Mouse (Mus musculus) midbrain, embryonic 15.5 days (tissue): ENCODE results near the gene Tmem223. TPM values are rescaled to one million over a fixed set of nuclear protein-coding genes. Genes with fewer than 3 reads are reported as not detected.
"Not testable (repeated sequence)": the region's sequence is repeated elsewhere in the genome, so short reads cannot be mapped to it uniquely, and the experiment has no call there.

Source experiments
- ATAC-seq: fragments of 200-750 bp; cut with Nextera tagmentation; replicated peaks from 2 replicates; pipeline ENCODE4 v1.8.0; 2017; ENCODE audit warnings: moderate TSS enrichment
- H3K27ac ChIP-seq: fragments of 300-500 bp; sonication (generic); 2 replicates; pipeline ENCODE4 v1.5.1; 2015; ENCODE audit warnings: mild to moderate bottlenecking, inconsistent platforms
- H3K27me3 ChIP-seq: fragments of 300-500 bp; sonication (generic); replicated peaks from 2 replicates; pipeline ENCODE4 v1.6.1; 2015; ENCODE audit warnings: inconsistent platforms
- H3K36me3 ChIP-seq: fragments of 300-500 bp; sonication (generic); replicated peaks from 2 replicates; pipeline ENCODE4 v1.6.1; 2015; ENCODE audit warnings: inconsistent platforms
- H3K4me1 ChIP-seq: fragments of 300-500 bp; sonication (generic); 2 replicates; pipeline ENCODE4 v1.6.1; 2015; ENCODE audit warnings: inconsistent platforms
- H3K4me2 ChIP-seq: fragments of 300-500 bp; sonication (generic); 2 replicates; pipeline ENCODE4 v1.6.1; 2015; ENCODE audit warnings: inconsistent platforms, mild to moderate bottlenecking, moderate library complexity
- H3K4me3 ChIP-seq: fragments of 300-500 bp; sonication (generic); 2 replicates; pipeline ENCODE4 v1.5.1; 2015; ENCODE audit warnings: mild to moderate bottlenecking, inconsistent platforms
- H3K9ac ChIP-seq: fragments of 300-500 bp; sonication (generic); 2 replicates; pipeline ENCODE4 v1.6.1; 2015; ENCODE audit warnings: mild to moderate bottlenecking, inconsistent platforms
- H3K9me3 ChIP-seq: fragments of 300-500 bp; sonication (generic); 2 replicates; pipeline ENCODE4 v1.6.1; 2016; ENCODE audit warnings: inconsistent platforms
- WGBS: fragments of 180-500 bp; shearing (Covaris S2); methylation state at CpG from one replicate; pipeline ENCODE4 v1.1.7; 2015; ENCODE audit warnings: mixed read lengths; 5-methylcytosine and 5-hydroxymethylcytosine counted together
- polyA plus RNA-seq: library from polyadenylated mRNA; unstranded; fragments of >200 nt; fragmentation: Nextera tagmentation; extraction: Ambion mirVana; gene quantifications from 2 replicates; pipeline ENCODE4 v1.2.1, GENCODE M21; 2015

The Tmem223 gene
- polyA plus RNA-seq, 1 experiment from 2014 or later, result 212 TPM

DNA sequence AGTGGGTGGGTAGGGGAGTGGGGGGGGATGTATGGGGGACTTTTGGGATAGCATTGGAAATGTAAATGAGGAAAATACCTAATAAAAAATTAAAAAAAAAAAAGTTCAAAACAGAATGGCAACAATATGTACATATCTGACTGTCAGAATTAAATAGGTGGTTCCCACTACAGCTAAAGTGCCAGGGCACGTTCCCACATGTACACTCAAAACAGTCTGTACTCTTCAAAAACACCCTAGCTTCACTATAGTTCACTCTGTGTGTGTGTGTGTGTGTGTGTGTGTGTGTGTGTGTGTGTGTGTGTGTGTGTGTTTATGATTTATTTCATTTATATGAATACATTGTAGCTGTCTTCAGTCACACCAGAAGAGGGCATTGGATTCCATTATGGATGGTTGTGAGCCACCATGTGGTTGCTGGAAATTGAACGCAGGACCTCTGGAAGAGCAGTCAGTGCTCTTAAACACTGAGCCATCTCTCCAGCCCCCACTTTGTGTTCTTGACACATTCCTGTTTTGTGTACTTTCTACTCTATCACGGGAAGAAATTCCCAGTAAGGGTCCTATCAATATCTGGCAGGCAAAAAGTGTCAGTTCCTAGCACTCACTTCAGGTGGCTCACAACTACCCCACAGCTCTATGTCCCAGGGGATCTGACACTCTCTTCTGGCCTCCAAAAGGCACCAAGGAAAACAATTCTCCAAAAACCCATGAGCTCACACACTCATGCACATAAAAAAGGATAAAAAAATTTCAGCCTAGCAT is 42.3 kb upstream of the Tmem223 start:
- not testable (repeated sequence) for H3K36me3 ChIP-seq, H3K27ac ChIP-seq, H3K9ac ChIP-seq, H3K4me3 ChIP-seq, H3K27me3 ChIP-seq, H3K4me2 ChIP-seq, ATAC-seq, H3K9me3 ChIP-seq
- H3K4me1 ChIP-seq, result peaks cover 15% of the 10 kb centered on the region
- 56% methylated on average over 3 of the region's 3 CpGs for WGBS

DNA sequence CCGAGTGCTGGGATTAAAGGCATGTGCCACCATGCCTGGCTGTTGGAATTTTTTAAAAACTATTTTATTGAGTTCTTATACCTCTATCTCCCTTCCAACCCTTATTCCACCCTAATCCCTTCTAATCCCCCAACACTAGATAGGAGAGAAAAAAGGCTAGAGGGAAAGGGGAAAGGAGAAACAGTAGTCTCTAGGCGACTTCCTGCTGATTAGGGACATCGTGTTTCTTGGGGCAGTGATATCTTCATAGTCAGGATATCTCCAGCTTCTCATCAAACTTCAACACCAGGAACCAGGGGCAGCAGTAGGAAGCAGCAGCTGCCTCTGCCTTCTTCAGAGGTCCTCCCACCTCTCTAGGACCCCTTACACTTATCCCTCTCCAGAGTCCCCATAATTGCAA is 36.5 kb upstream of the Tmem223 start:
- WGBS, result 77% methylated on average over 3 of the region's 3 CpGs
- Histone ChIP-seq H3K36me3 (peaks cover 9% of the 10 kb centered on the region; the same call in 1 of the 2 replicates), H3K27ac (no peak overlapping the region), H3K9ac (no peak overlapping the region), H3K27me3 (no peaks in the 10 kb centered on the region), H3K4me2 (no peak overlapping the region), H3K9me3 (no peaks in the 10 kb centered on the region), H3K4me1 (peaks cover 14% of the 10 kb centered on the region), H3K4me3 (no peak overlapping the region)
- no peak for ATAC-seq

DNA sequence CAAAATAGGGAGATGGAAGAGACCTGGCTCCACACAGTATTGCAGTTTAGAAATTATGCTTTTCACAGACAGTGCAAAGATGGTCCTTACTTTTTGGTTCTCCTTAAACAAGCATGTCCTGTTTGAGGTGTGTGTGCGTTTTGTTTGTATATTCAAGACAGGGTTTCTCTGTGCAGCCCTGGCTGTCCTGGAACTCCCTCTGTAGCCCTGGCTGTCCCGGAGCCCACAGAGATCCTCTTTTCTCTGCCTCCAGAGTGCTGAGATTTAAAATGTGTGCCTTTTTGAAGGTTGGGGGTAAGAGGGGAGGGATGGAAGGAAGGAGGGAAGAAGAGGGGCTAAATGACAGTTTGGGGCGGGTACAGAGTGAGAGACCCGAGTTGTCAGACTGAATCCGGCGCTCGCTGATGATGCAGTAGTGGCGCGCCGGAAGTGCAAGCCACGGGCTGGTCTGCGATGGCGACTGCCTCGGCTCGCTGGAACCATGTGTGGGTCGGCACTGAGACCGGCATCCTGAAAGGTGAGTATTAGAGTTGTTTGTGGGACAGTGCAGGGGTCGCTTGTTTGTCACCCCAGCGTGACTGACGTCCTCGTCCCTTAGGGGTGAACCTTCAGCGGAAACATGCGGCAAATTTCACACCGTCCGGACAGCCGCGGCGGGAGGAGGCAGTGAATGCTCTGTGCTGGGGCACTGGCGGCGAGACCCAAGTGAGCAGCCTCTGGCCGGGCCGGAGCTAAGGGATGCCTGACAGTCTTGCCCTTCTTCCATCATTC is 35.2 kb upstream of the Tmem223 start, which contains the start of gene Wdr74:
Gene Wdr74 (plus strand): TSS at position 439 of the 771 bp plus-strand sequence.
- WGBS, result under 1% methylated on average over 32 of the region's 32 CpGs
- peak within 1 kb of the TSS; percentile 87 for H3K4me3 ChIP-seq
- H3K36me3 ChIP-seq, result peaks cover 15% of the 10 kb centered on the region; the same call in 1 of the 2 replicates
- no peaks in the 10 kb centered on the region for H3K27me3 ChIP-seq
- H3K4me2 ChIP-seq, result peak within 1 kb of the TSS; percentile 75
- peaks cover 18% of the 10 kb centered on the region for H3K4me1 ChIP-seq
- ATAC-seq, result peak; percentile 95
- H3K9ac ChIP-seq, result peak within 1 kb of the TSS; percentile 61
- peak within 1 kb of the TSS; percentile 86 for H3K27ac ChIP-seq
- no peaks in the 10 kb centered on the region for H3K9me3 ChIP-seq

DNA sequence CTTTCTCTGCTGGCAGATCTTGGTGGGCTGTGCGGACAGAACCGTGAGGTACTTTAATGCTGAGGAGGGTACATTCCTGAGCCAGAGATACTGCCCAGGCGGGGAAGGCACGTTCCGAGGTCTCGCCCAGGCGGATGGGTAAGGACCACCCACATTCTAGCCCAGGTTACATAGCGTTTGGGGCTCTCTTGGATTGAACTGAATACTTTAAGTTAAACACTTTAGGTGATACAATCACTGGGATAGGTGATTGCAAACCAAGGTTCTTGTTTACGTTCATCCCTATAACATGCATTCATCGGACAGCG is 34.7 kb upstream of the Tmem223 start:
- Histone ChIP-seq H3K4me2 (peak overlapping the region; percentile 75), H3K9ac (peak overlapping the region; percentile 61), H3K4me1 (peaks cover 24% of the 10 kb centered on the region), H3K27ac (peak overlapping the region; percentile 86; the same call in 1 of the 2 replicates), H3K36me3 (peaks cover 15% of the 10 kb centered on the region; the same call in 1 of the 2 replicates), H3K27me3 (no peaks in the 10 kb centered on the region), H3K4me3 (peak overlapping the region; percentile 87), H3K9me3 (no peaks in the 10 kb centered on the region)
- ATAC-seq, result no peak
- 3% methylated on average over 11 of the region's 11 CpGs for WGBS

DNA sequence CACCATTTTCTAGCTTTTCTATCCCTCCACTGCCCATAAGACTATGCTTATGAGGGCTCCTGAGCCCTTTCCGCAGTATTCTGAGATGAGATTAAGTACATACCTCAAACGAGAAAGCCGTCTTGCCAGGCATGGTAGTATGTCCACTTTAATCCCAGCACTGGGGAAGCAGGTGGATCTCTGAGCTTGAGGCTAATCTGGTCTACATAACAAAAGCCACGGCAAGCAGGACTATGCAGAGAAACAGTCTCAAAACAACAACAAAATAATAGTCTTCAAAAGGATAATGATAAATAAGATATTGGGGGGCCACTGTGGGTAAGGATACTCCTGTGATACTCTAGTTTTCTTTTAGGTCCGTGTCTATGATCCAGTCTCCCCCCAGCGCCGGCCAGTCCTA is 31.9 kb upstream of the Tmem223 start:
- Histone ChIP-seq H3K9ac (no peak overlapping the region), H3K27ac (no peak overlapping the region), H3K27me3 (no peaks in the 10 kb centered on the region), H3K4me1 (peaks cover 39% of the 10 kb centered on the region), H3K4me3 (no peak overlapping the region), H3K4me2 (no peak overlapping the region), H3K36me3 (peaks cover 23% of the 10 kb centered on the region), H3K9me3 (no peaks in the 10 kb centered on the region)
- WGBS, result 91% methylated on average over 7 of the region's 7 CpGs
- no peak for ATAC-seq

DNA sequence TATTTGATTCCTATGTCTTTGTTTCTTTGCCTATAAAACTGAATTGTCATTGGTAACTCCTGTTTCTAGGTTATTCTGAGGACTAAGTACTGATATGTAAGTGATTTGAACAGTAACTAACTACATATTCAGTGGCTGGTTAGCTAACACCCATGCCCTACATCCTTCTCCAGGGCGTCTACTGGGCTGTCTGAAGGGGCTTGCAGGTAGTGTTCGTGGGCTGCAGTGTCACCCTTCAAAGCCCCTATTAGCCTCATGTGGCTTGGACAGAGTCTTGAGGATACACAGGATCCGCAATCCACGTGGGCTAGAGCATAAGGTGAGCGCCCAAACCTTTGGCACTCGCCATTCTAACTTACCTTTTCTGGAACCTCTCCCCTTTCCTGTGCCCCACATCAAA is 31.1 kb upstream of the Tmem223 start:
- WGBS, result 94% methylated on average over 6 of the region's 6 CpGs
- H3K27me3 ChIP-seq, result no peaks in the 10 kb centered on the region
- ATAC-seq, result no peak
- H3K27ac ChIP-seq, result no peak overlapping the region
- H3K4me2 ChIP-seq, result no peak overlapping the region
- no peak overlapping the region for H3K9ac ChIP-seq
- H3K36me3 ChIP-seq, result peaks cover 23% of the 10 kb centered on the region
- H3K4me1 ChIP-seq, result peaks cover 39% of the 10 kb centered on the region
- H3K4me3 ChIP-seq, result no peak overlapping the region
- no peaks in the 10 kb centered on the region for H3K9me3 ChIP-seq

DNA sequence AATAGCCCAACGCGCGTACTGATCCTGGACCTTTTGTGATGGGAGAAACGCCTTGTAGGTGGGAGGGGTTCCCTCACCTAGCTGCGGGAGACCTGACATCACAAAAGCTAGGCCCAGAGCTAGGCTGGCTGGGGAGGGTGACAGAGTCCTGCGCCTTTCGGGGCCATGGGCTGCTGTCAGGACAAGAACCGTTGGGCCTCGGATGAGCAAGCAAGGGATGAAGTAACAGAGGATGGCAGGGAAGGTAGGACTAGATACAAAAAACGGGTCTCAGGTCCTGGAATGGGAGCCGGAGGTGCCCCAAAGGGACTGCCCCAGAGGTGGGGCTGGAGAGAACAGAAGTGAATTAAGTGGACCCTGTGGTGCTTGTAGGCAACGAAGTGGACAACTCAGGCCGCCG is 30.2 kb upstream of the Tmem223 start, which contains the start of gene 1700092M07Rik:
Gene 1700092M07Rik (plus strand): TSS at position 116 of the 400 bp plus-strand sequence.
- peaks cover 34% of the 10 kb centered on the region for H3K4me1 ChIP-seq
- H3K4me2 ChIP-seq, result peak within 1 kb of the TSS; percentile 93
- peak within 1 kb of the TSS; percentile 75 for H3K4me3 ChIP-seq
- peak within 1 kb of the TSS; percentile 71 for H3K9ac ChIP-seq
- H3K27ac ChIP-seq, result peak within 1 kb of the TSS; percentile 97
- ATAC-seq, result no peak
- no peaks in the 10 kb centered on the region for H3K27me3 ChIP-seq
- peaks cover 32% of the 10 kb centered on the region for H3K36me3 ChIP-seq
- H3K9me3 ChIP-seq, result no peaks in the 10 kb centered on the region
- WGBS, result 69% methylated on average over 14 of the region's 14 CpGs

DNA sequence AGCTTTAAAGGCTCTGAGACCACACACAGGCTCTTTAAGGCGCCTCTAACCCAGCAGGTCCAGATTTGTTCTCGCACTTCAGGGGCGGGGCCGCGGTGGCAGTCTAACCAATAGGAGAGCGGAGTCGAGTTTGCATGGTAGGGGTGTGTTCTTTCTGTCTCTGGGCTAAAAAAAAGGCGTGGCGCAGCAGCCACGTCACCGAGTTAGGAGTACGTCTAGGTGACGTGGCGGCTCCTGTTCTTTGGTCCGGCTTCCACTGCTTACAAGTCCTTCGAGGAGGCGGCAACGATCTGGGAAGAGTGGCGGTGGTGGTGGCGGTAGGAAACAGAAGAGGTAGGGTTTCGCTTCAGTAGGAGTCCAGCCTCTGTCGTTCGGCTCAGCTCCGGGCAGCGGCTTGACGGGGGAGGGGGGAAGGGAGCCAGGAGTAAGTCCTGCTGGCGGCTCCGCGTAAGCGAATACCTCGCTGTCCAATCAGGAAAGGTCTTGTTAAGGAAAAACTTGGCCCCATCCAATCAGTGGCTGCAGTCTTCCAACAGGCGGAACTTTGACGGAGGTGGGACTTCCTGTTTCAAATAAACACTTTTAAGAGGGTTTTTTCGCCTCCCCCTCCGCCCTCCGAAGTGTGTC is 29.4 kb upstream of the Tmem223 start, which contains the start of gene Stx5a:
Gene Stx5a (plus strand): TSS at position 171 of the 627 bp plus-strand sequence.
- H3K27ac ChIP-seq, result peak within 1 kb of the TSS; percentile 97
- no peaks in the 10 kb centered on the region for H3K9me3 ChIP-seq
- peaks cover 38% of the 10 kb centered on the region for H3K36me3 ChIP-seq
- peak within 1 kb of the TSS; percentile 71 for H3K9ac ChIP-seq
- peak; percentile 98 for ATAC-seq
- H3K4me3 ChIP-seq, result peak within 1 kb of the TSS; percentile 75
- H3K4me1 ChIP-seq, result peaks cover 31% of the 10 kb centered on the region
- peak within 1 kb of the TSS; percentile 93 for H3K4me2 ChIP-seq
- under 1% methylated on average over 36 of the region's 36 CpGs for WGBS
- H3K27me3 ChIP-seq, result no peaks in the 10 kb centered on the region

DNA sequence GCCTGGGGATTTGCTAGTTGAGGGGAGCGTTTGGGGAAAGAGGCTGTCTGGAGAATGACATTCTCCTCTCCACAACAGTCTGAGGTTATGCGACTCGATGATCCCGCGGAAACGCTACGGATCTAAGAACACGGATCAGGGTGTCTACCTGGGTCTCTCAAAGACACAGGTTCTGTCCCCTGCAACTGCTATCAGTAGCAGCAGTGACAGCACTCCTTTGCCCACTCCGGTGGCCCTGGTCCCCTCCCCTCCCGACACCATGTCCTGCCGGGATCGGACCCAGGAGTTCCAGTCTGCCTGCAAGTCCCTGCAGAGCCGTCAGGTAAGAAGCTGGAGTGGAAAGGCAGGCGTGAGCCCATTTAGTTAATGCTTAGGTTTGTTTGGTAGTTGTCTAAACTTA is 28.6 kb upstream of the Tmem223 start:
- H3K4me1 ChIP-seq, result peaks cover 25% of the 10 kb centered on the region
- H3K9me3 ChIP-seq, result no peaks in the 10 kb centered on the region
- WGBS, result 32% methylated on average over 14 of the region's 14 CpGs
- peak overlapping the region; percentile 71 for H3K9ac ChIP-seq
- no peaks in the 10 kb centered on the region for H3K27me3 ChIP-seq
- peak overlapping the region; percentile 75 for H3K4me3 ChIP-seq
- H3K36me3 ChIP-seq, result peaks cover 46% of the 10 kb centered on the region
- peak overlapping the region; percentile 93 for H3K4me2 ChIP-seq
- peak overlapping the region; percentile 97 for H3K27ac ChIP-seq
- no peak for ATAC-seq

DNA sequence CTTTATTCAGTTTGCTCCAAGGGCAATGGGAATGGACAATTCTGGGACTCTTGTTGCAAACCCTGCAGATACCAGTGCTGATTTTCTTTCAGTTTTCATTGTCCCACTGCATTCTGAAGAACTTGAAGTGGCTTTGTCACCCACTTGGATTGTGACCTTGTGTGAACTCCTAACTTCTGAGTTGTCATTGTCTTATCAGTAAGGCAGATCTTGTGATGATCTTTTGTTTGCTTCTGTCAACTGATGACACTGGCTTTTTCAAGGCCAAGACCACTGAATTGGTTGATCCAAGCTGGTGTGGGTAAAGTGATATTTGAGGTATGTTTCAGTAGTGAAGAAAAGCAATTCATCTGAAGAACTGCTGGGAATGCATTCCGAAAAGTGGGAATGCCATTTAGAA is 25.4 kb upstream of the Tmem223 start:
- H3K9me3 ChIP-seq, result no peaks in the 10 kb centered on the region
- H3K4me3 ChIP-seq, result no peak overlapping the region
- H3K4me2 ChIP-seq, result no peak overlapping the region
- no peaks in the 10 kb centered on the region for H3K27me3 ChIP-seq
- H3K4me1 ChIP-seq, result peaks cover 23% of the 10 kb centered on the region
- H3K27ac ChIP-seq, result no peak overlapping the region
- peaks cover 62% of the 10 kb centered on the region for H3K36me3 ChIP-seq
- 95% methylated on average over 1 of the region's 1 CpGs for WGBS
- no peak for ATAC-seq
- H3K9ac ChIP-seq, result no peak overlapping the region

DNA sequence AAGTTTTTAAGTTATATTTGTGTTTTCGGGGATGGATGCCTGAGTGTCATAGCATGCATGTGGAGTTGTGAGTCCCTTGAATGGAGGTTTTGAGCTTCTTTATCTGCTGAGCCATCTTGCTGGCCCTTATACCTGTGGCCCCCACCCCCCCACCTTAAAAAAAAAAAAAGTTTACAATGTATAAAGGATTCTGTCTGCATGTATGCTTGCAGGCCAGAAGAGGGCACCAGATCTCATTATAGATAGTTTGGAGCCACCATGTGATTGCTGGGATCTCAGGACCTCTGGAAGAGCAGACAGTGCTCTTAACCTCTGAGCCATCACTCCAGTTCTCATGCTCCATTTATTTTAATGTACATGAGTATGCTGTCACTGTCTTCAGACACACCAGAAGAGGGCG is 23.4 kb upstream of the Tmem223 start:
- Histone ChIP-seq H3K9me3 (no peaks in the 10 kb centered on the region), H3K27me3 (no peaks in the 10 kb centered on the region), H3K4me1 (peaks cover 10% of the 10 kb centered on the region), H3K4me3 (no peak overlapping the region), H3K4me2 (no peak overlapping the region), H3K9ac (no peak overlapping the region), H3K36me3 (peaks cover 72% of the 10 kb centered on the region), H3K27ac (no peak overlapping the region)
- no peak for ATAC-seq
- 71% methylated on average over 2 of the region's 2 CpGs for WGBS

DNA sequence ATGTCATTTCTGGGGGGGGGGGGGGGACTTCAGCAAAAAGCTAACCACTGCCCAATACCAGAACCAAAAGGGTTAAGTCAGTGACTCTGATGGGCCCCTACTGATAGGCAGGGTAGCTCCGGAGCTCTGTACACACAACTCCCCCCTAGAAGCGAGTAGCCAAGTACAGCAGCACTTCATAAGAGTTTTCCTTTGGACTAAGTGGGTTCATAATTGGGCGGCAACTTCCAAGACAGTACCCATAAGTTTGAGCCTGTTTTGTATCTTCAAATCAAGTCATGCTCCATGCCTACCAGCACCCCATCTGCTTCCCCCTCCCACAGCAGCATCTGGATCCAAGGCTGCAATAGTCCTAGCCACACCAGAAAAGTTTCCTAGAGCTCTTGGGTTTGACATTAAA is 15.1 kb upstream of the Tmem223 start:
- Histone ChIP-seq H3K4me3 (no peak overlapping the region), H3K9me3 (no peaks in the 10 kb centered on the region), H3K36me3 (peaks cover 23% of the 10 kb centered on the region), H3K9ac (no peak overlapping the region), H3K27ac (no peak overlapping the region), H3K4me1 (peaks cover 28% of the 10 kb centered on the region), H3K27me3 (no peaks in the 10 kb centered on the region), H3K4me2 (peak overlapping the region; percentile 61; the same call in 1 of the 2 replicates)
- 80% methylated on average over 3 of the region's 3 CpGs for WGBS
- ATAC-seq, result no peak
